Mouse (Mus musculus): Measurements from ENCODE around the gene Ctnnb1. TPM values are rescaled to one million over a fixed set of nuclear protein-coding genes. Genes with fewer than 3 reads are reported as not detected.

Ctnnb1 gene
- polyA plus RNA-seq, 1 experiment from 2014 or later: 861 TPM

DNA sequence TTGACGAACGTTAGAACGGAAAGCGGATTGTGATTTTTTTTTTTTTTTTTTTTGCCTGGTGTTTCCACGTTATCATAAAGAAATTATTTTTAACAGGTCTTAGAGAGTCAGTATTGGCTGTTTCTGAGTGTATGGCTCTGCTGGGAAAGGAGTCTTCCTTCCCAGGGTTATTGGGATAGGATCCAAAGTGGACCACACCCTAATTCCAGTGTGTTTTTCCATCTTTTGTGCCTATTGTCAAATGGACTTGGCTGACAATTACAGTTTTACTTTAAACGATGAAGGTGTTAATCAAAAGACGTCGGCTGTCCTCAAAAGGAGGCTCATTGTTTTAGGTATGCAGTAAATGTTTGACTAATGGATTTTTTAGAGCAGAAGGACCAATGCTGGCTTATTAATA is 1.8 kb downstream of the Ctnnb1 start:
- no peak overlapping the region for H3K4me3 ChIP-seq (ENCODE audit: low read depth, low read length)
- no peak for ATAC-seq (replicated peaks; ENCODE audit: low FRiP score)
- no peak overlapping the region for H3K9ac ChIP-seq (ENCODE audit: low read length)
- peaks cover 7% of the 10 kb centered on the region for H3K4me1 ChIP-seq (replicated peaks; ENCODE audit: control insufficient read depth, insufficient read depth, low read length)
- no peaks in the 10 kb centered on the region for H3K27me3 ChIP-seq (ENCODE audit: control insufficient read depth, insufficient read depth, low read length)
- H3K27ac ChIP-seq (ENCODE audit: low read depth, low read length): no peak overlapping the region
- 59% methylated on average over 8 of the region's 8 CpGs for WGBS
- no peaks in the 10 kb centered on the region for H3K36me3 ChIP-seq (ENCODE audit: control insufficient read depth, insufficient read depth, low read length)
- DNase-seq (ENCODE audit: low spot score): no peak
- no peak overlapping the region for H3K4me2 ChIP-seq (ENCODE audit: low read depth, low read length, severe bottlenecking)
- H3K9me3 ChIP-seq (ENCODE audit: control insufficient read depth, low read length): no peaks in the 10 kb centered on the region

GRCm38 (mm10) chr9:120932371-120932770 is 3.4 kb downstream of the Ctnnb1 start:
- Histone ChIP-seq H3K36me3 (ENCODE audit: control insufficient read depth, insufficient read depth, low read length) (no peaks in the 10 kb centered on the region), H3K9me3 (ENCODE audit: control insufficient read depth, low read length) (no peaks in the 10 kb centered on the region), H3K27ac (ENCODE audit: low read depth, low read length) (no peak overlapping the region), H3K27me3 (ENCODE audit: control insufficient read depth, insufficient read depth, low read length) (no peaks in the 10 kb centered on the region), H3K4me3 (ENCODE audit: low read depth, low read length) (no peak overlapping the region), H3K9ac (ENCODE audit: low read length) (no peak overlapping the region), H3K4me1 (replicated peaks; ENCODE audit: control insufficient read depth, insufficient read depth, low read length) (peaks cover 10% of the 10 kb centered on the region), H3K4me2 (ENCODE audit: low read depth, low read length, severe bottlenecking) (peak overlapping the region; percentile 6; the same call in 1 of the 2 replicates)
- DNase-seq (ENCODE audit: low spot score) (peak; percentile 58), ATAC-seq (replicated peaks; ENCODE audit: low FRiP score) (no peak)
- 18% methylated on average over 6 of the region's 6 CpGs for WGBS

DNA sequence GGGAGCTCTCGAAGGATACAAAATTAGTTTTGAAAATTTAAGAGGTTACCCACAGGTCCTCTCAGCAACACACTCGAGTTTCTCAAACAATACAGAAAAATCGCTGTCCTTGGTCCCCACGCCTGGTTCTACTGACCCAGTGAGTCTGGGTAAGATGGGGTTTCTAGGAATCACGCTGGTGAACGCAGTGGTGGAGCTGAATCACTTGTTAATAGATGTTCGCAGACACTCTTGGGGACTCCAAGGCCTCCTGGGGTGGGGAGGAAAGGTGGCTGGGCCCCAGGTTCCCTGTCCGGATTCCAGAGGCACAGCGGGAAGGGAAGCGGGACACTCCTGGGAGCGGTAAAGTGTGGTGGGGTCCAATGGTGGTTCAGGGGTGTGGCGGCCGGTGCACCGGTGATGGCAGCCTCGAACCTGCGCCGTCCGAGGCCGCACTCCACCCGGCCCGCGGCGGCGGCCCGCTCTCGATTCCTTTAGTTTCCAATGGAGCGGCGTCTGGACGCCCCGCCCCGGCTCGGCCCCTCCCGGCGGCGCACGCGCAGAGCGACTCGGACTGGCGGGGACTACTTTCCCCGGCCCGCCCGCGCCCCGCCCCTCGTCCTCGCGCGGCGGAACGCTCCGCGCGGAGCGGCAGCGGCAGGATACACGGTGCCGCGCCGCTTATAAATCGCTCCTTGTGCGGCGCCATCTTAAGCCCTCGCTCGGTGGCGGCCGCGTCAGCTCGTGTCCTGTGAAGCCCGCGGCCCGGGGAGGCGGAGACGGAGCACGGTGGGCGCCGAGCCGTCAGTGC is 4.0 kb downstream of the Ctnnb1 start:
- H3K4me3 ChIP-seq (ENCODE audit: low read depth, low read length): peak overlapping the region; percentile 94

DNA sequence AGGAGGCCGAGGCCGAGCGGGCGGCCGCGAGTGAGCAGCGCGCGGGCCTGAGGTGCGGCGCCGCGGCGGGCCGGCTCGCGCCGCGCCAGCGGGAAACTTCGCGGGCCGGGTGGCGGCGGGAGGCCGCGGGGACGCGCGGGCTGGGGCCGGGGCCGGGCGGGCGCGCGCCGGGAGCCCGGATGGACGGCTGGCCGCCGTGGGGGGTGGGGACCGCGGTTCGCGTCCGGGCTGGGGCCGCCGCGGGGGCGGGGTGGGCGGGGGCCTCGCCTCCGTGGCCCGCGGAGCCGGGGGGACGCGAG is 4.5 kb downstream of the Ctnnb1 start:
- Histone ChIP-seq H3K9ac (ENCODE audit: low read length) (peak overlapping the region; percentile 93), H3K4me3 (ENCODE audit: low read depth, low read length) (peak overlapping the region; percentile 94), H3K4me2 (ENCODE audit: low read depth, low read length, severe bottlenecking) (peak overlapping the region; percentile 89; the same call in 1 of the 2 replicates), H3K4me1 (replicated peaks; ENCODE audit: control insufficient read depth, insufficient read depth, low read length) (peaks cover 16% of the 10 kb centered on the region), H3K27me3 (ENCODE audit: control insufficient read depth, insufficient read depth, low read length) (no peaks in the 10 kb centered on the region), H3K9me3 (ENCODE audit: control insufficient read depth, low read length) (no peaks in the 10 kb centered on the region), H3K36me3 (ENCODE audit: control insufficient read depth, insufficient read depth, low read length) (no peaks in the 10 kb centered on the region; the same call in 1 of the 2 replicates), H3K27ac (ENCODE audit: low read depth, low read length) (peak overlapping the region; percentile 88)
- WGBS: 3% methylated on average over 6 of the region's 58 CpGs
- no peak for ATAC-seq (replicated peaks; ENCODE audit: low FRiP score)
- no peak for DNase-seq (ENCODE audit: low spot score)

More for the DNA sequence above, 4.0 kb downstream of the Ctnnb1 start:
- H3K36me3 ChIP-seq (ENCODE audit: control insufficient read depth, insufficient read depth, low read length): no peaks in the 10 kb centered on the region; the same call in 1 of the 2 replicates
- peak; percentile 86 for ATAC-seq (replicated peaks; ENCODE audit: low FRiP score)
- peaks cover 16% of the 10 kb centered on the region for H3K4me1 ChIP-seq (replicated peaks; ENCODE audit: control insufficient read depth, insufficient read depth, low read length)
- peak; percentile 99 for DNase-seq (ENCODE audit: low spot score)
- peak overlapping the region; percentile 6; the same call in 1 of the 2 replicates for H3K4me2 ChIP-seq (ENCODE audit: low read depth, low read length, severe bottlenecking)
- 6% methylated on average over 57 of the region's 78 CpGs for WGBS
- H3K9me3 ChIP-seq (ENCODE audit: control insufficient read depth, low read length): no peaks in the 10 kb centered on the region
- H3K9ac ChIP-seq (ENCODE audit: low read length): peak overlapping the region; percentile 93
- no peaks in the 10 kb centered on the region for H3K27me3 ChIP-seq (ENCODE audit: control insufficient read depth, insufficient read depth, low read length)
- peak overlapping the region; percentile 88 for H3K27ac ChIP-seq (ENCODE audit: low read depth, low read length)

DNA sequence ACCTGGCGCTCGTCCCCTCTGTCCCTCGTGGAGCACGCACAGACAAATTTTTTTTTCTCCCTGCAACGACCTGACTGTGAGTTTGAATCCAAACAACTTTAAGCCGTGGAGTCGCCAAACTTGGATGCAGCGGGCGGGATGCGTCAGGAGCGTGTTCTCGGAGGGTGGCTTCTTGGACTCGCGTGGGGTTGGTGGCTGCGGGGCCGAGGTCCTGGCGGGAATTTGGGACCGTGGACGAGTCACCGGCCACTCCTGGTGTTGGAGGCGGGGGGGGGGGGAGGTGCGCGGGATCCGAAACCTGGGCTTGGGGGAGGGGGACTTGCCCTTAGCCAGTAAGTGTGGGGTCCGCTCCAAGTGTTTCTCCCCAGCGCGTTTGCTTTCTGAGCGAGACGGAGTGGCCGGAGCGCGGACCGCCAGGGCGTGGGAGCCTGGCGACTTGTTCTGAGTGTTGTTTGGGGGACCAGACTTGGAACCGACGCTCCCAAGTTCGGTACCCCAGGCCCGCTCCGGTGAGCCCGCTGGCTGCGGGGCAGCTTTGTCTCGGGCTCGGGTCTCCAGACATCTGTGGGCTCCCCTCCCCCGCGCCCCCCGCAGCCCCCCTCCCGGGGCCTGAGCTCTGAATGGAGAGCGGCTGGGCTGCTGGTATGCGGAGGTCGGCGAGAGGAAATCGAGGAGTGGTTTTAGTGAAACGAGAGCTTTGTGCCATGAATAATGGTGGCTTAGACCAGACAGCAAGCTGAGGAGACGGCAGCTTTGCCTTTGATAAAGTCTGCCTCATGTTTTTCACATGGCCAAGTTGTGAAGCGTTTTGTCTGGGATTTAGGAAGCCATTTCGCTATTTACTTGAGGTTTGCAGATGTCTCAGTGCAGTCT is 5.1 kb downstream of the Ctnnb1 start:
- Histone ChIP-seq H3K36me3 (ENCODE audit: control insufficient read depth, insufficient read depth, low read length) (no peaks in the 10 kb centered on the region; the same call in 1 of the 2 replicates), H3K9ac (ENCODE audit: low read length) (peak overlapping the region; percentile 93), H3K27ac (ENCODE audit: low read depth, low read length) (peak overlapping the region; percentile 88), H3K27me3 (ENCODE audit: control insufficient read depth, insufficient read depth, low read length) (no peaks in the 10 kb centered on the region), H3K4me1 (replicated peaks; ENCODE audit: control insufficient read depth, insufficient read depth, low read length) (peaks cover 16% of the 10 kb centered on the region), H3K4me3 (ENCODE audit: low read depth, low read length) (peak overlapping the region; percentile 94), H3K4me2 (ENCODE audit: low read depth, low read length, severe bottlenecking) (peak overlapping the region; percentile 89), H3K9me3 (ENCODE audit: control insufficient read depth, low read length) (no peaks in the 10 kb centered on the region)
- ATAC-seq (replicated peaks; ENCODE audit: low FRiP score) (peak; percentile 63), DNase-seq (ENCODE audit: low spot score) (peak; percentile 90)
- WGBS: under 1% methylated on average over 57 of the region's 57 CpGs

DNA sequence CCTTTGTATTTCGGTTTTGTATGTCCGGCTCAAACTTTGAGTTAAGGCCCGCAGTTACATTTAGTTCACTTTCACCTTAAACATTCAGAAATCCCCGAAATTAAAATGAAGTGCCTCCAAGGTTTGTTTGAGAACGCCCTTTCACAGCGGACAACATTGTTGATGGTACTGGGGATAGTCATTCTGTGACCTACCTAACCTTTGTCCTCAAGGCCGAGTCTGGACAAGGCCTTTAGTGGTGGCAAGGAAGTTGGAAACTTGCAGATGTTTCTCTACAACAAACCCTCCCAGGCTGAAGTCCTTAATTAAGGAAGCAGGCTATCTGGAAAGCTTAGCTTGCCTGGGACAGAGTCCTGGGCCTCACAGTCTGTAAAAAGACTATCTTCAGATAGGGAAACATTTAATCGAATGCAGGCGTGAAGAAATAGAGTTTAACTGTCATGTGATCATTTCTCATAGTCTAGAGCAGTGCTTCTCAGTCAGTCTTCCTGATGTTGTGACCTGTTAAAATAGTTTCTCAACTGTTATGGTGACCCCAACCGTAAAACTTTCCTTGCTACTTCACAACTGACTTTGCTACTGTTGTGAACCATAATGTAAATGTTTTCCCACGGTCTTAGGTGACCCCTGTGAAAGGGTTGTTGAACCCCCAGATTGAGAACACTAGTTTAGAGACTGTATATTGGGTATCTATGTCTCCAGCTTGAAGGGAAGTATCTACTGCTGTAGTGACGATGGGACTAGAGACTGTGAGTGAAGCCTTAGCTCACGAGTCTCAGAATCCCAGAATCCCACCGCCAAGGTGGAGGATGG is 6.0 kb downstream of the Ctnnb1 start:
- Histone ChIP-seq H3K4me2 (ENCODE audit: low read depth, low read length, severe bottlenecking) (peak overlapping the region; percentile 89), H3K27ac (ENCODE audit: low read depth, low read length) (peak overlapping the region; percentile 88), H3K4me3 (ENCODE audit: low read depth, low read length) (peak overlapping the region; percentile 94), H3K9ac (ENCODE audit: low read length) (peak overlapping the region; percentile 93), H3K36me3 (ENCODE audit: control insufficient read depth, insufficient read depth, low read length) (no peaks in the 10 kb centered on the region; the same call in 1 of the 2 replicates), H3K4me1 (replicated peaks; ENCODE audit: control insufficient read depth, insufficient read depth, low read length) (peaks cover 16% of the 10 kb centered on the region), H3K27me3 (ENCODE audit: control insufficient read depth, insufficient read depth, low read length) (no peaks in the 10 kb centered on the region), H3K9me3 (ENCODE audit: control insufficient read depth, low read length) (no peaks in the 10 kb centered on the region)
- DNase-seq (ENCODE audit: low spot score): no peak
- 14% methylated on average over 14 of the region's 14 CpGs for WGBS
- ATAC-seq (replicated peaks; ENCODE audit: low FRiP score): no peak

DNA sequence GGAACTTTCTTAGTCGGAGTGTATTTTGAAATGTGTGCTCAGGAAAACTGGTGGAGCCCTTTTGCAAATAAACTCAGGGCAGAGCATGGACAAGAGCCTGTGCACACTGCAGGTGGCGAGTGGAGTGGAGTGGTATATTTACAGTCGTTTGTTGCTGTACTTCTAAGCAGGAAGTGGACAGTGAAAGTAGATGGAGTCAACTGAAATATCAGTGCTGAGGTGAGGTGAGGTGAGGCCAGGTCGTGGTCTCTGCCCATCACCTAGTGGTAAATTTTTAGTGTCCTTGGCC is 6.6 kb downstream of the Ctnnb1 start:
- peaks cover 18% of the 10 kb centered on the region for H3K4me1 ChIP-seq (replicated peaks; ENCODE audit: control insufficient read depth, insufficient read depth, low read length)
- peak overlapping the region; percentile 89 for H3K4me2 ChIP-seq (ENCODE audit: low read depth, low read length, severe bottlenecking)
- no peaks in the 10 kb centered on the region for H3K9me3 ChIP-seq (ENCODE audit: control insufficient read depth, low read length)
- ATAC-seq (replicated peaks; ENCODE audit: low FRiP score): no peak
- WGBS: 22% methylated on average over 4 of the region's 4 CpGs
- no peak for DNase-seq (ENCODE audit: low spot score)
- H3K27me3 ChIP-seq (ENCODE audit: control insufficient read depth, insufficient read depth, low read length): no peaks in the 10 kb centered on the region
- no peak overlapping the region for H3K27ac ChIP-seq (ENCODE audit: low read depth, low read length)
- peak overlapping the region; percentile 94 for H3K4me3 ChIP-seq (ENCODE audit: low read depth, low read length)
- H3K9ac ChIP-seq (ENCODE audit: low read length): peak overlapping the region; percentile 93
- H3K36me3 ChIP-seq (ENCODE audit: control insufficient read depth, insufficient read depth, low read length): no peaks in the 10 kb centered on the region; the same call in 1 of the 2 replicates

DNA sequence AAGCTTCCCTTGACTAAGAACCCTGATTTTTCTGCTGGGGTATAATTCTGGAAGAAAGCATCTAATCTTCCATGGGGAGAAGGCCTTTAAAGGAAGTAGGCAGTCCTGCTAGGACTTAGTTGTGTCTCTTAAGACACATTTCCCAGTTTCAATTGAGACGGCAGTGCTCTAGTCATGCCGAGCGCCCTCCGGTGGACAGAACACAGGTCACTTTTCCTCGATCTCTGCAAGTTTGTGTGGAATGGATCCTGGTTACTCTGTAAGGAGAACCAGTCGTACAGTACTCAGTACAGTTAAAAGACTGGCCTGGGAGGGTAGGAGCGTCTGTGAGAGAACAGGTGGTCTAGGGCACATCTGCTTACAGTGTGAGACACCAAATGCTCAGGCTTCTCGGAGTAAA is 7.3 kb downstream of the Ctnnb1 start:
- H3K4me2 ChIP-seq (ENCODE audit: low read depth, low read length, severe bottlenecking): peak overlapping the region; percentile 89
- 36% methylated on average over 8 of the region's 8 CpGs for WGBS
- H3K4me3 ChIP-seq (ENCODE audit: low read depth, low read length): peak overlapping the region; percentile 94
- no peaks in the 10 kb centered on the region for H3K27me3 ChIP-seq (ENCODE audit: control insufficient read depth, insufficient read depth, low read length)
- no peak overlapping the region for H3K27ac ChIP-seq (ENCODE audit: low read depth, low read length)
- no peak for ATAC-seq (replicated peaks; ENCODE audit: low FRiP score)
- no peaks in the 10 kb centered on the region for H3K9me3 ChIP-seq (ENCODE audit: control insufficient read depth, low read length)
- no peaks in the 10 kb centered on the region; the same call in 1 of the 2 replicates for H3K36me3 ChIP-seq (ENCODE audit: control insufficient read depth, insufficient read depth, low read length)
- peak overlapping the region; percentile 93; the same call in 1 of the 2 replicates for H3K9ac ChIP-seq (ENCODE audit: low read length)
- H3K4me1 ChIP-seq (replicated peaks; ENCODE audit: control insufficient read depth, insufficient read depth, low read length): peaks cover 18% of the 10 kb centered on the region
- peak; percentile 81 for DNase-seq (ENCODE audit: low spot score)
